Mouse (Mus musculus) lung, embryonic 15.5 days (tissue): ENCODE results near the gene Hoxd13. TPM values are rescaled to one million over a fixed set of nuclear protein-coding genes. Genes with fewer than 3 reads are reported as not detected.

Source experiments
- ATAC-seq: fragments of 200-750 bp; cut with Nextera tagmentation; 2 replicates; pipeline ENCODE4 v1.8.0; 2017; ENCODE audit warnings: moderate number of reproducible peaks, borderline replicate concordance; ENCODE audit not compliant: low FRiP score, low TSS enrichment; ENCODE audit errors: extremely low read depth
- H3K27ac ChIP-seq: fragments of 300-500 bp; sonication (generic); 2 replicates; pipeline ENCODE4 v1.5.1; 2015; ENCODE audit warnings: moderate library complexity, mild to moderate bottlenecking, inconsistent platforms
- H3K27me3 ChIP-seq: fragments of 300-500 bp; sonication (generic); 2 replicates; pipeline ENCODE4 v1.6.1; 2015; ENCODE audit warnings: inconsistent platforms
- H3K36me3 ChIP-seq: fragments of 300-500 bp; sonication (generic); 2 replicates; pipeline ENCODE4 v1.6.1; 2015; ENCODE audit warnings: inconsistent platforms
- H3K4me1 ChIP-seq: fragments of 300-500 bp; sonication (generic); 2 replicates; pipeline ENCODE4 v1.6.1; 2015; ENCODE audit warnings: inconsistent platforms
- H3K4me2 ChIP-seq: fragments of 300-500 bp; sonication (generic); 2 replicates; pipeline ENCODE4 v1.6.1; 2015; ENCODE audit warnings: inconsistent platforms, mild to moderate bottlenecking, moderate library complexity
- H3K4me3 ChIP-seq: fragments of 300-500 bp; sonication (generic); 2 replicates; pipeline ENCODE4 v1.5.1; 2015; ENCODE audit warnings: mild to moderate bottlenecking, inconsistent platforms
- H3K9ac ChIP-seq: fragments of 300-500 bp; sonication (generic); 2 replicates; pipeline ENCODE4 v1.6.1; 2015; ENCODE audit warnings: inconsistent platforms
- H3K9me3 ChIP-seq: fragments of 300-500 bp; sonication (generic); 2 replicates; pipeline ENCODE4 v1.6.1; 2016; ENCODE audit warnings: inconsistent platforms
- WGBS: fragments of 180-500 bp; shearing (Covaris S2); methylation state at CpG from one replicate; pipeline ENCODE4 v1.1.7; 2015; 5-methylcytosine and 5-hydroxymethylcytosine counted together
- polyA plus RNA-seq: library from polyadenylated mRNA; unstranded; fragments of >200 nt; fragmentation: Nextera tagmentation; extraction: Ambion mirVana; gene quantifications from 2 replicates; pipeline ENCODE4 v1.2.1, GENCODE M21; 2015

The Hoxd13 gene
- not detected in 2 replicates for polyA plus RNA-seq

DNA sequence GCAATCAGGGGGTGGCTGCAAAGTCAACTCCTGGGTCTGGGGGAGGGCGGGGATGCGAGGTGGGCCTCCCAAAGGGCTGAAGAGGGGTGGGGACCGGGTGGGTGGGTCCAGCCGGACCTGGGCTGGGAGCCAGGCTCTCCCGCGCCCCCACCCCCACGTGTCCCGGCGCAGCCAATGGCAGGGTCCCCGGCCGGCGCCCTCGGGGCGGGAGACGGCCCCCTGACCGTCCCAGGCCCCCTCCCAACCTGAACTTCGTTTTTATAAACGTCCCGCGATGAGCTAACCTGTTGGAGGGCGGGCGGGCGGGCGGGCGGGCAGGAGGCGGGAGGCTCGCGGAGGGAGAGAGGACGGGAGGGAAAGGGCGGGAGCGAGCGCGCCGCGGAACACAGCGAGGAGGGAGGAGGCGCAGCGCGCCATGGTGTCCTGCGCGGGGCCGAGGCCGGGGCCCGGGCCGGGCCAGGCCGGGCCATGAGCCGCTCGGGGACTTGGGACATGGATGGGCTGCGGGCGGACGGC, at the start of gene Hoxd13:
TSS of gene Hoxd13 (plus strand) at position 469 of the 516 bp plus-strand sequence.
- H3K9ac ChIP-seq = no peak within 1 kb of the TSS
- 0% methylated on average over 14 of the region's 51 CpGs for WGBS
- ATAC-seq = peak; percentile 81; the same call in 1 of the 2 replicates

GRCm38 (mm10) chr2:74619676-74620246, 48.3 kb upstream of the Hoxd13 start:
- H3K4me3 ChIP-seq = no peak overlapping the region
- H3K9me3 ChIP-seq = no peaks in the 10 kb centered on the region
- no peak overlapping the region for H3K27ac ChIP-seq
- H3K4me1 ChIP-seq = no peaks in the 10 kb centered on the region
- H3K36me3 ChIP-seq = no peaks in the 10 kb centered on the region
- 68% methylated on average over 3 of the region's 3 CpGs for WGBS
- H3K4me2 ChIP-seq = no peak overlapping the region
- no peak for ATAC-seq
- H3K9ac ChIP-seq = no peak overlapping the region
- H3K27me3 ChIP-seq = no peaks in the 10 kb centered on the region

More for the DNA sequence above, at the start of gene Hoxd13:
- Histone ChIP-seq H3K4me1 (peaks cover 17% of the 10 kb centered on the region), H3K9me3 (no peaks in the 10 kb centered on the region), H3K27me3 (peaks cover 96% of the 10 kb centered on the region), H3K4me2 (peak within 1 kb of the TSS; percentile 78), H3K36me3 (no peaks in the 10 kb centered on the region), H3K4me3 (peak within 1 kb of the TSS; percentile 39), H3K27ac (no peak within 1 kb of the TSS)

GRCm38 (mm10) chr2:74620368-74620767, 47.7 kb upstream of the Hoxd13 start:
- no peaks in the 10 kb centered on the region for H3K27me3 ChIP-seq
- H3K9ac ChIP-seq = no peak overlapping the region
- ATAC-seq = no peak
- no peak overlapping the region for H3K27ac ChIP-seq
- H3K9me3 ChIP-seq = no peaks in the 10 kb centered on the region
- 77% methylated on average over 10 of the region's 10 CpGs for WGBS
- H3K4me1 ChIP-seq = no peaks in the 10 kb centered on the region
- no peak overlapping the region for H3K4me2 ChIP-seq
- H3K36me3 ChIP-seq = no peaks in the 10 kb centered on the region
- no peak overlapping the region for H3K4me3 ChIP-seq

- H3K27me3 ChIP-seq = no peaks in the 10 kb centered on the region
- no peak overlapping the region for H3K9ac ChIP-seq
- H3K36me3 ChIP-seq = no peaks in the 10 kb centered on the region
- H3K4me1 ChIP-seq = no peaks in the 10 kb centered on the region
- no peak overlapping the region for H3K4me3 ChIP-seq
- no peaks in the 10 kb centered on the region for H3K9me3 ChIP-seq
- 64% methylated on average over 4 of the region's 4 CpGs for WGBS
- H3K27ac ChIP-seq = no peak overlapping the region
- no peak overlapping the region for H3K4me2 ChIP-seq
- no peak for ATAC-seq
Measured at GRCm38 (mm10) chr2:74635412-74635811, 32.7 kb upstream of the Hoxd13 start.

DNA sequence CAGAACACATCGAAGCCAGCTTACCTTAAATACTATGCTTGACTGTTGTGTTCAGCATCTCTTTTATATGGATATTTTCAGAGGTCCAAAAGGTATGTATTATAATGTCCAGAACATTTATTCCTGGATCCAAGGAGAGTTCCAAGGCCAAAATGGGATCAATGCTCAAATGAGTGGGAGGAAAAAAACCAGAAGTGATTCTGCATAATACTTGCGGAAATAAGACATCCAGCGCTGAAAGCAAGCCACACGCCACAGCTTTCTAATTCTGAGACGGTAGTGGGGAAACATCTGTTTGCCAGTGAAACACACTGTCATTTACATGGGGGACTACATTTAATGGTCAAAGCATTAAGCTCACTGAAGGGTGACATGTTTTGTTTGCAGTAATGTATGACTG, 25.7 kb upstream of the Hoxd13 start:
- Histone ChIP-seq H3K9ac (no peak overlapping the region), H3K27ac (no peak overlapping the region), H3K4me2 (no peak overlapping the region), H3K4me1 (no peaks in the 10 kb centered on the region), H3K36me3 (no peaks in the 10 kb centered on the region), H3K9me3 (no peaks in the 10 kb centered on the region), H3K27me3 (peaks cover 36% of the 10 kb centered on the region), H3K4me3 (no peak overlapping the region)
- no peak for ATAC-seq
- WGBS = 71% methylated on average over 5 of the region's 5 CpGs

DNA sequence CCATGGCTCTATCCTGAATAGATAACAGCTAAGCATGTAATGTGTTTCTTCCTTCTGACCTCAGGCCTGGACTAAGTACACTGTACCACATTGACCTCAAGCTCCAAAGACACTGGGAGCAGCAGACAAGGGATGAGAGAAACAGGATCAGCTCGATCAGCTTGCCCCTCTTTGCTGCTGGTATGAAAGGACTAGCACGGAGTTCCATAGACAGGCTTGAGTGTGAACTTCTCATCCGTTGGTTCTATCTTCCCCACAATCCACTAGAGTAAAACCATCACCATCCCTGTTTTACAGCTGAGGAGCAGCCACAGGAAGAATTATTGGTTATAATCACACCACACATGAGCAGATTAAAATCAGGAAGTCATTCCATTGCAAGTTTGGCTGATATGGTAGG, 22.5 kb upstream of the Hoxd13 start:
- Histone ChIP-seq H3K27me3 (peaks cover 68% of the 10 kb centered on the region), H3K4me1 (no peaks in the 10 kb centered on the region), H3K4me3 (no peak overlapping the region), H3K4me2 (no peak overlapping the region), H3K9me3 (no peaks in the 10 kb centered on the region), H3K9ac (no peak overlapping the region), H3K27ac (no peak overlapping the region), H3K36me3 (no peaks in the 10 kb centered on the region)
- WGBS = 79% methylated on average over 3 of the region's 3 CpGs
- ATAC-seq = no peak

DNA sequence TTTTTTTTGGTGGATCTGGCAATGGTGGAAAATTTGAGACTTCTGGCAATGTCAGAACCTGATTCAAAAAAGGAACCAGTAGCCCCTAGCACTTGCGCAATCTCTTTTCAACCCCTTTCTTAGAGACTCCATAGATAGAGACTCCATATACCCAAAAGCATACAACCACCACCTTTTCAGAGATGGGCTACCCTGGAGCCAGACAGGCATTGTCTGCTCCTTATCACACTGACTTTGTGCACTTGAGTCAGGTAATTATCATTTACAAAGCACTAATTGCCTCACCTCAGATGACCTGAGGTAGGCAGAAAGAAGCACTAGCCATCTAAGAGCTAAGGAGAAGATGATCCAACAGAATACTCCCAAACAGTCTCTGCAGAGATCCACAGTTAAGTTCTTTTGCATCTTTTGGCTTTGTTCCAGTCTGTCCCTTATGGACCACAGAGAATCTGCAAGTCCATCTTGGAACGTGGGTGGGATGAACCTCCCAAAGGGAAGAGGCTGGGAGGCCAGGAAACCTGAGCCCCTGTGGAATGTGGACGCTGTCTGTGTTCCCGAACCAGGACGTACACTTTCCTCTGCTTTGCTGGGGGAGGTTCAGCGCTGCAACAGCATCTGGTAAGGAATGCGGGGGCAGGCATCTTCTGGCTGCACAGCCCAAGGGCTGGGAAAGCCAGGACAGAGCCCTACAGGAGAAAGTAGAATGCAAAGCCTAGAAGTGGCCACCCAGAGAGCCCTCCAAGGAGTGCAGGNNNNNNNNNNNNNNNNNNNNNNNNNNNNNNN, 20.8 kb upstream of the Hoxd13 start:
- no peak overlapping the region for H3K4me2 ChIP-seq
- no peak overlapping the region for H3K9ac ChIP-seq
- H3K4me3 ChIP-seq = no peak overlapping the region
- peaks cover 85% of the 10 kb centered on the region for H3K27me3 ChIP-seq
- 15% methylated on average over 7 of the region's 7 CpGs for WGBS
- no peaks in the 10 kb centered on the region for H3K4me1 ChIP-seq
- H3K27ac ChIP-seq = no peak overlapping the region
- H3K36me3 ChIP-seq = no peaks in the 10 kb centered on the region
- no peaks in the 10 kb centered on the region for H3K9me3 ChIP-seq
- ATAC-seq = no peak

DNA sequence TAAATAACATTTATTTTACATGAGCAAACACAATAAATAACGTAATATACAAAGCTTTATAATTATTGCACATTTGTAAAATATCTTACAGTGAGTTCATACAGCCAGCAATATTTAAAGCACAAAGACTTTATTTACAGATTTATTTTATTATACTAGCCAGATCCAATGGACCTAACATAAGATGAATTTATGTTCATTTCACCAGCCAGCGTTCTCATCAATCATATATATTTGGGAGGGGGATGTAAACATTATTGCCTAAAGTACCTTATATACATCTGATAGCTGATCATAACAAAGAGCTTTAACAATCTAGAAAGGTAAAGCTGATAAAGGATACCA, 15.1 kb upstream of the Hoxd13 start:
- no peak overlapping the region for H3K27ac ChIP-seq
- WGBS = 32% methylated on average over 2 of the region's 2 CpGs
- no peak for ATAC-seq
- H3K27me3 ChIP-seq = peaks cover 92% of the 10 kb centered on the region
- H3K4me1 ChIP-seq = peaks cover 16% of the 10 kb centered on the region
- no peak overlapping the region for H3K4me3 ChIP-seq
- H3K4me2 ChIP-seq = no peak overlapping the region
- H3K9me3 ChIP-seq = no peaks in the 10 kb centered on the region
- no peaks in the 10 kb centered on the region for H3K36me3 ChIP-seq
- H3K9ac ChIP-seq = no peak overlapping the region

GRCm38 (mm10) chr2:74653781-74654535, 14.2 kb upstream of the Hoxd13 start:
- Histone ChIP-seq H3K4me1 (peaks cover 18% of the 10 kb centered on the region), H3K27ac (no peak overlapping the region), H3K9me3 (no peaks in the 10 kb centered on the region), H3K27me3 (peaks cover 91% of the 10 kb centered on the region), H3K36me3 (no peaks in the 10 kb centered on the region), H3K9ac (no peak overlapping the region), H3K4me3 (no peak overlapping the region), H3K4me2 (no peak overlapping the region)
- ATAC-seq = no peak
- 15% methylated on average over 17 of the region's 17 CpGs for WGBS

- no peak overlapping the region for H3K4me3 ChIP-seq
- WGBS = 3% methylated on average over 20 of the region's 20 CpGs
- H3K27me3 ChIP-seq = peaks cover 91% of the 10 kb centered on the region
- H3K27ac ChIP-seq = no peak overlapping the region
- no peak overlapping the region for H3K9ac ChIP-seq
- no peaks in the 10 kb centered on the region for H3K9me3 ChIP-seq
- peaks cover 20% of the 10 kb centered on the region for H3K4me1 ChIP-seq
- no peak overlapping the region for H3K4me2 ChIP-seq
- ATAC-seq = no peak; the same call in 1 of the 2 replicates
- no peaks in the 10 kb centered on the region for H3K36me3 ChIP-seq
Measured at GRCm38 (mm10) chr2:74654743-74655419, 13.2 kb upstream of the Hoxd13 start.

- Histone ChIP-seq H3K9ac (no peak overlapping the region), H3K4me2 (peak overlapping the region; percentile 54), H3K9me3 (no peaks in the 10 kb centered on the region), H3K27me3 (peaks cover 91% of the 10 kb centered on the region), H3K27ac (no peak overlapping the region), H3K4me3 (peak overlapping the region; percentile 35), H3K4me1 (peaks cover 20% of the 10 kb centered on the region), H3K36me3 (no peaks in the 10 kb centered on the region)
- no peak for ATAC-seq
- 0% methylated on average over 6 of the region's 47 CpGs for WGBS
Measured at GRCm38 (mm10) chr2:74655420-74655781, 12.7 kb upstream of the Hoxd13 start.
